Mouse (Mus musculus) embryo, embryonic 11.5 days (tissue): ENCODE data around the gene Btnl10.

Experiments
- DNase-seq: peaks from one replicate; pipeline ENCODE4 v3.0.0-alpha.2; 2012; ENCODE audit warnings: low read depth, low spot score

Gene Btnl10

DNA sequence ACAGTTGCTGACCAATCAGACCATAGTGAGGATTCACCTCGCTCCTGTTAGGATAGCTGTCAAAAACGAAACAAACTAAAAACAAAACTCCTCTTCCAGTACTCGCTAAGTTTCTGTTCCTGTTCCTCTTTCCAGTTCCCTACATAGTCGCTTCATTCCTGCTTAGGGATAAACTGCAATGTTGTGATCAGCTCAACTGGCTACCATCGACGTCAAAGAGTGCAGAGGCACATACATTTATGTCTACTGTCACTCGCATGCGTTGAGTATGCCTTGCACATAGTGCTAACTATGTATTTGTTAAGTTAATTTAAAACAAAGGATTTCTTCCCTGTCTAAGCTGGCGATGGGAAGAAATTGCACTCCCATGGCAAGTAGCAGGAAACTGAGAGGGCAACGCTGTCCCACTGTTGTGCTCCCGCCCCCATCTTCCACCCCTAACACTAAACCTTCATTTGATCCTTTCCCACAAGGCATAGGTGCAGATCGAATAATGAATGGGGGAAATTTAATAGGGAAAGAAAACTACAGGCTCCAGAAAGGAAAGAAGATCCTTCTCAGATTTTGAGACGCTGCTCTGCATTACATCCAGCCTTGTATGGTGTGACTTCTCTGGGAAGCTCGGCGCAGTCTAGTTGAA is 41.6 kb downstream of the Btnl10 start:
- no peak for DNase-seq

DNA sequence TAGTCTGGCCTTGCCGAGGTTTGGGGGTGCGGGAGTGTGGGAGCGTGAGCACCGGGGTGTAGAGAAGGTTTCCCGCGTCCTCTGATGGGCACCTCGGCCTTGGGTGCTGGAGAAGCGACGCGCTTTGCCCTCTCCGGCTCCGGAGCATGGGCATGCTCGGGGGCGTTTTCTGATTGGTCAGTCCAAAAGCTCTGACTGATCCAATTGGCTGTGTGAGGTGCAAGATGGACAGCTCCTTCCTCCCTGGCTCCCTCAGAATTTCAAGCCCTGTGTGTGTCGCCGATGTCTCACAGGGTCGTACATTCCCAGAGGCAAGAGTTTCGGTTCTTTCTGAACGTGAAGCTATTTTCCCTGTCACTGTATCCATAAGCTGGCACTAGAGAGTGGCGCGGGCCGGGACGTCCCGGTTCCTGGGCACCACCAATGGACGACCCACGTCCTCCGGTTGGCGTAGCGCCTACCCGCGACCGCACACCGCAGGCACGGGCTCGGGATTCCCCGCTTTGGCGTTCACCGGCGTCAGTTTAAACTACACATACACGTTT is 42.3 kb downstream of the Btnl10 start:
- DNase-seq = no peak

DNA sequence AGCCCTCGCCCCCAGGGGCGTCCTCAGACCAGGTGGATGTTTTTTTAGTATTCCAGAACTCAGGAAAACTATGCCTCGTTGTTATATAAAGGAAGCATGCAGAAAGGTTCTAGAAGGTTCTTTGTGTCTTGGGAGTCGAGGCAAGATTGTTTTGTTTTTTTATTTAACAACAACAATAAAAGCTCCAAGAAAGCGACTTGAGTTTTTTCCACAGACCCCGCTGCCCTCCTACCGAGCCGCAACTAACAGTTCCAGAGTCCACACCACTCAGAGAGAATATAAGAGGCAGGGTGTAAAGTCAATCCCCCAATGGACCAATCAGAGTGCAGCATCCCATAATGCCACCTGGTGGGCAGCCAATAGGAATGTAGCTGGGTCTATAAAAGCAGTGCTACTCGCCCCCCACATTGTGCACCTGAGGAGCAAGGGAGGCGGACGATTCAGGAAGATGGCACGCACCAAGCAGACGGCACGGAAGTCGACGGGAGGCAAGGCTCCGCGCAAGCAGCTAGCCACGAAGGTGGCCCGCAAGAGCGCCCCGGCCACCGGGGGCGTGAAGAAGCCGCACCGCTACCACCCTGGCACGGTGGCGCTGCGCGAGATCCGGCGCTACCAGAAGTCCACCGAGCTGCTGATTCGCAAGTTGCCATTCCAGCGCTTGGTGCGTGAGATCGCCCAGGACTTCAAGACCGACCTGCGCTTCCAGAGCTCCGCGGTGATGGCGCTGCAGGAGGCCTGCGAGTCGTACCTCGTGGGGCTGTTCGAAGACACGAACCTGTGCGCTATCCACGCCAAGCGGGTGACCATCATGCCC is 43.9 kb downstream of the Btnl10 start:
- DNase-seq = no peak

DNA sequence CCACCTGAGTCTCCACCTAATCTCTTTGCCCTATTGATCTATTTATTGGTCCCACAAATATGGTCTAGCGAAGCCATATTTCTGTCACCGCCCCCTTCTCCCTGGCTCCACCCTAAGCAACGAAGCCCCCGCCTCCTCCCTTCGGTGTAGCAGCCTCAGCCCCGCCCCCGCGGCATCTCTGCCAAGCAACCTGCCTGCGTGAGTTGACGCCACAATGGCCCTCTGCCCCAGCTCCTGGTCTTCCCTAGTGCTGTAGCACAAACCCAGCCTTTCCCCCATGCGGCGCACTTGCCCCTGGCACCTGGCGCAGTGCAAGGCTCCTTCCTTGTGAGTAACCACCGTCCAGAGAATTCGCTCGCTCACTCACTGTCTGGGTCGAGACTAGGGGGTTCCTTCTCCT is 45.8 kb downstream of the Btnl10 start:
- DNase-seq = no peak

DNA sequence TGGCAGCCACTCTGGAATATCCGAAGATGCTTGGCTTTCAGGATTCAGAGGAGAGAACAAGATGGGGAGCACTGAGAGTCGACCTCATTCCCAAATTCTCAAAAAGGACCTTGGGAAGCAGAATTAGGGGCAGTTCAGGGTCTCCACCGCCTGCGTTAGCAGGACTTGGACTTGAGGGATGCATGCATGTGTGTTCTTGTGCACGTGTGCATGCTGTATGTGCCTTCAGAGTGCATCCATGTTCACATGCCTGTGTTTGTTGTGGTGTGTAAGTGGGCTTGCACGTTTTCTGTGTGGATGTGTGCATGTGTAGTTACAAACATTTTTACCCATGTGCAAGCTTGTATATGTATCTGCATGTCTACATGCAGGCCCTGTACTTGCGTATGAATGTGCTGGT is 46.5 kb downstream of the Btnl10 start:
- no peak for DNase-seq

DNA sequence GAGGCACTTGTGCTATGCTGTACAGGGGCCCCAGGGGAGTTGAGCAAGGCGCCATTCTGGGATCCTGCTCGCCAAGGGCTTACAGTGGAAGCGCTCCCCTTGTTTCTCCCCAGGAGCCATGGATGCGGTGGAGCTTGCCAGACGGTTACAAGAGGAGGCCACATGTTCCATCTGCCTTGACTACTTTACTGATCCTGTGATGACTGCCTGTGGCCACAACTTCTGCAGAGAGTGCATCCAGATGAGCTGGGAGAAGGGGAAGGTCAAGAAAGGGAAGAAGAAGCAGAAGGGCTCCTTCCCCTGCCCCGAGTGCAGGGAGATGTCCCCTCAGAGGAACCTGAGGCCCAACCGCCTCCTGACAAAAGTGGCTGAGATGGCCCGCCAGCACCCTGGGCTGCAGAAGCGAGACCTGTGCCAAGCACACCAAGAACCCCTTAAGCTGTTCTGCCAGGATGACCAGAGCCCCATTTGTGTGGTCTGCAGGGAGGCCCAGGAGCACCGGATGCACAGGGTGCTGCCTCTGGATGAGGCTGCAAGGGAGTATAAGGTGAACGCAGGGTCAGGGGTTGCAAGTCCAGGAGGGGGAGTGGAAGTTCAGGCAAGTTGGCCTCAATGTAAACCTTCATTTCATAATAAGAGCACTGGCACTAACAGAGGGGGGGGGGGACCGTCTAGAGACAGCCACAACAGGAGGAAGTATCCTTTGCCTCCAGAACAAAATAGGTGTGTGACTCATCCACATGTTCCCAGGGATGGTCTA is 47.5 kb downstream of the Btnl10 start:
- DNase-seq = no peak

DNA sequence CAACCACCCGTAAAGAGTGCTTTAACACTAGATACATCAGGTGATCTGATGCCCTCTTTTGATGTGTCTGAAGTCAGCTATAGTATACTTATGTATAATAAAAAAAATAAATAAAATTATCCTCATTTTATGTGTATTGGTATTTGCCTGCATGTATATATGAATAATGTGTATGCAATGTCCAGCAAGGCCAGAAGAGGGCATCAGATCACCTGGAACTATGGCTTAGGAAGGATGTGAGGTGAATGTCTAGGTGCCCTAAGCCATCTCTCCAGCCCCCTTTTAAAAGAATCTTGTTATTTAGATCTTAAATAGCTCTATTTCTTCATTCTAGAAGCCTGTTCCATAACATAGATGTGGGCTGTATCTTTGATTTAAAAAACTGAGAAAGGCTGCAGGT is 49.6 kb downstream of the Btnl10 start:
- DNase-seq = no peak

DNA sequence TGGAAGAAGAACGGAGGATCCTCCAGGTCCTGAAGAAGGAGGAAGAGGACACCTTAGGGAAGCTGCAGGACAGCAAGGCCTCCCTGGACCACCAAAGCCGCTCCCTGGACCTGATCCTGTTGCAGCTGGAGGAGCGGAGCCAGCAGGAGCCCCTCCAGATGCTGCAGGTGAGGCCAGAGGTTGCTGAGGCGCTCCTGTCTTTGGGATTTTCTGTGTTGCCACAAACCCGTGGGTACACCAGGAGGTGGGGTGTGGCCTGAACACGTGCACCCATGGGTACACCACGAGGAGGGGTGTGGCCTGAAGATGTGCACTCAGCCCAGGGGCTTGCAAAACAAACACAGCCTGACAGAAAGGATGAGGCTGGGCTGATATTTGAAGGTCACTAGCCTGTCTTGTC is 50.8 kb downstream of the Btnl10 start:
- no peak for DNase-seq

DNA sequence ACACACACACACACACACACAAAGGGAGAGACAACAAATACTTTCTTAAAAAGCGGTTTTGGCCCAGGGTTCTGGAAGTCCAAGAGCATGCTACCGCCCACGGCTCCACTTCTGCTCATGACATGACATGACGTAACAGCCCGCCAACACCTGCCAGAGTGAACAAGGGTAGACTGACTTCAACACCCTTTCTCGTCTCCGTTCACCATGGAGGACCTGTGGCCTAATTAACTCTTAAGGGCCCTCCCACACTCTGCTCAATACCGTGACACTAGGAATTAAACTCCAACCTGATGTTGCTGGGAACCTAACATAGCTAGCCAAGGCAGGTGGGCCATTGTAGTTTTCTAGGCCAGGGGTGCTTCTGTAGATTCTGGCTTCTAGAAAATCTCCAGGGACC is 51.3 kb downstream of the Btnl10 start:
- no peak for DNase-seq

DNA sequence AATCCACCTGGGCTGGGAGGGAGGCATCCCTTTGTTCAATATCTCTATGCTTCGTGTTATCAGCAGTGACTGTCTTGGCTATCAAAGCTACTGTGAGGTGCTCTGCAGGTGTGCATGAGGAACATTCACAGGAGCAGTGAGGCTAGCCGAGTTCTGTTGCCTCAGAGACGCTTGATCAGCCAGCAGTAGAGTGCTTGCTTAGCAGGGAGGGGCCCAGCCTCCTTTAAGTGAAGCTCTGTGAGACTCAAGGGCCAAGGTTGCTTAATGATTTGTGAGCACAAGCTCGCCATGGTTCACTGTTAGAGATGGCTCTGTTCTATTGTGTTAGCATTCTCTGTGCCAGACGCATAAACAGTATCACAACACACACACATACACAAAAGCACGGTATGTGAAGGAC is 52.0 kb downstream of the Btnl10 start:
- no peak for DNase-seq

DNA sequence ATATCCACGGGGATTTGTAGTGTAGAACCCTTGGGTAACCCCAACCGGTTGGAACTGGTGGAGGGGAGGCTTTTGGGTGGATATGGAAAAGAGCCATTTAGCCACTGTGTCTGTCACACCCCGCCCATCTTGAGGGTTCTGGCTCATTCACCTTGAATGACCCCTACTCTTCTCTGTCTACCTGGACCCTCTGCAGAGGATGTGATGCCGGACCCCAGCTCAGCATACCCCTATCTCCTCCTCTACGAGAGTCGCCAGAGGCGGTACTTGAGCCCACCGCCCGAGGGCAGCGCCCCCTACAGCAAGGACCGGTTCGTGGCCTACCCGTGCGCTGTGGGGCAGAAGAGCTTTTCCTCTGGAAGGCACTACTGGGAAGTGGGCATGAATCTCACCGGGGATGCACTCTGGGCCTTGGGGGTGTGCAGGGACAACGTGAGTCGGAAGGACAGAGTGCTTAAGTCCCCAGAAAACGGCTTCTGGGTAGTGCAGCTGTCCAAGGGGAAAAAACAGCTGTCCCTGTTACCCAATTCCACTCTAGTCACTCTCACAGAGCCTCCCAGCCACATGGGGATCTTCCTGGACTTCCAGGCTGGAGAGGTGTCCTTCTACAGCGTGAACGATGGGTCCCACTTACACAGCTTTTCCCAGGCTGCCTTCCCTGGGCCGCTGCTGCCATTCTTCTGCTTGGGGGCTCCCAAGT is 53.3 kb downstream of the Btnl10 start:
- DNase-seq = no peak

DNA sequence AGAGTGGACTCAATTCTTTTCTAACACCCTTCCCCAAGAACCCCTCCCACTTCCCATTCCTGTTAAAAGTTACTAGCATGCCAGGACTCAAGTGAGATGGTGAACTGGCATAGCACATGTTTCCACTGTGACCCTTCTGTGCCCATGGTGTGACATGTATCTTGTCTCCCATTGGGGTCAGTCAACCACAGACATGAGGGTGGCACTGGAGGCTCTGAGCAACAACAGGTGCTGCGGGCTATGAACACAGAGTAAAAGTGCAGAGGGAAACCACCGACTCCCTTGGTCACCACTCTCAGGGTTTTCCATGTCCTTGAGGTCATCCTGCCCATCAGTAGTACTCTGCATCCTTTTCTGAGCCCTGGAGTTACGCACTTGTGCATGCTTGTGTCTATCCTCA is 54.1 kb downstream of the Btnl10 start:
- no peak for DNase-seq

DNA sequence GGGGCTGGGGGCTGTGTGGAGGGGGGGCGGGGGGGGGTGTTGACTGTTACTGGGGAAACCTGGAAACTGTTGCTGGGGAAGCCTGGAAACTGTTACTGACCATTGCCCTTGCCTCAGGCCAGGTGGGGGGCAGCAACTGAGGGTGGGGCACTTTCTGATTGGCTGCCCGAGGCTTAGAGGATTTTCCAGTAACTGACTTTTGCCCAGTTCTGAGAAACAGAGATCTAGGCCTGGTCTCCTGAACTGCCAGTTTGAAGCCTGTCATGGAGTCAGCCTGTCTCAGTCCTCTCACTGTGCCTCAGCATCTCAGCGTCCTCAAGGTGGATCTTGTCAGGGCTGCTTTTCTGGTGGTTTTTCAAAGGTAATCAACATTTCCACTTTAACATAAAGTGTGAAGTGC is 56.7 kb downstream of the Btnl10 start:
- no peak for DNase-seq
